Mouse (Mus musculus) heart, embryonic 13.5 days (tissue): ENCODE data around the gene Tcf7l2. TPM values are rescaled to one million over a fixed set of nuclear protein-coding genes. Genes with fewer than 3 reads are reported as not detected.

Experiments used
- ATAC-seq: fragments of 200-750 bp; cut with Nextera tagmentation; 2 replicates; pipeline ENCODE4 v1.8.0; 2017; ENCODE audit warnings: moderate TSS enrichment; ENCODE audit not compliant: insufficient number of reproducible peaks, low FRiP score, low TSS enrichment; ENCODE audit errors: extremely low read depth
- H3K27ac ChIP-seq: fragments of 300-500 bp; sonication (generic); replicated peaks from 2 replicates; pipeline ENCODE4 v1.5.1; 2015; ENCODE audit warnings: moderate library complexity, mild to moderate bottlenecking, inconsistent platforms
- H3K27me3 ChIP-seq: fragments of 300-500 bp; sonication (generic); replicated peaks from 2 replicates; pipeline ENCODE4 v1.6.1; 2015; ENCODE audit warnings: mild to moderate bottlenecking, inconsistent platforms
- H3K36me3 ChIP-seq: fragments of 300-500 bp; sonication (generic); 2 replicates; pipeline ENCODE4 v1.6.1; 2015; ENCODE audit warnings: mild to moderate bottlenecking, inconsistent platforms
- H3K4me1 ChIP-seq: fragments of 300-500 bp; sonication (generic); 2 replicates; pipeline ENCODE4 v1.6.1; 2015; ENCODE audit warnings: inconsistent platforms
- H3K4me2 ChIP-seq: fragments of 300-500 bp; sonication (generic); 2 replicates; pipeline ENCODE4 v1.6.1; 2015; ENCODE audit warnings: inconsistent platforms, mild to moderate bottlenecking, moderate library complexity
- H3K4me3 ChIP-seq: fragments of 300-500 bp; sonication (generic); 2 replicates; pipeline ENCODE4 v1.5.1; 2015; ENCODE audit warnings: moderate library complexity, mild to moderate bottlenecking, inconsistent platforms
- H3K9ac ChIP-seq: fragments of 300-500 bp; sonication (generic); 2 replicates; pipeline ENCODE4 v1.6.1; 2015; ENCODE audit warnings: inconsistent platforms, mild to moderate bottlenecking, moderate library complexity
- H3K9me3 ChIP-seq: fragments of 300-500 bp; sonication (generic); 2 replicates; pipeline ENCODE4 v1.6.1; 2016; ENCODE audit warnings: inconsistent platforms
- WGBS: fragments of 180-500 bp; shearing (Covaris S2); methylation state at CpG from one replicate; pipeline ENCODE4 v1.1.7; 2015; ENCODE audit warnings: mixed read lengths; 5-methylcytosine and 5-hydroxymethylcytosine counted together
- polyA plus RNA-seq: library from polyadenylated mRNA; unstranded; fragments of >200 nt; fragmentation: Nextera tagmentation; extraction: Ambion mirVana; gene quantifications from 2 replicates; pipeline ENCODE4 v1.2.1, GENCODE M21; 2015

Tcf7l2 gene
- polyA plus RNA-seq, 1 experiment from 2014 or later, result 42.6 TPM

DNA sequence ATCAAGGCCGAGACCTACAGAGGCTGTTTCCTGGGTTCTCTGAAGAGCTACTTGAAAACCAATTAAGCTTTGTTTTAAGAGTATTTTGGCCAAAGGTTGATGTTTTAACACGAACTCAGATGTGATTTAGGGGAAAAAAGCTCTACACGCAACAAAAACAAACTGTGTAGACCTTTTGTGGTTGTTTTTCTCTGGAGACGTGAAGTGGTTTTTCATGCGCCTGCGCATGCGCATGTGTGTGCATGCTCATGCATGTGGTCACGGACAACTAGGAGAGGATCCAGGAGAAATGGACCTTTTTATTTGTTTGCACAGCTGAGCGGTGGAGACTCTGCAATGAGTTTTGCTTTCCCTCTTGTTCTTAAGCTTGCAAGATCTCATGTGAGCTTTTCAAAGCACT is 17.4 kb downstream of the Tcf7l2 start:
- no peaks in the 10 kb centered on the region for H3K9me3 ChIP-seq
- H3K27ac ChIP-seq, result no peak overlapping the region
- peaks cover 67% of the 10 kb centered on the region for H3K4me1 ChIP-seq
- H3K27me3 ChIP-seq, result no peaks in the 10 kb centered on the region
- no peak overlapping the region for H3K9ac ChIP-seq
- H3K36me3 ChIP-seq, result peaks cover 26% of the 10 kb centered on the region
- 94% methylated on average over 9 of the region's 9 CpGs for WGBS
- no peak for ATAC-seq
- H3K4me2 ChIP-seq, result no peak overlapping the region
- no peak overlapping the region for H3K4me3 ChIP-seq

DNA sequence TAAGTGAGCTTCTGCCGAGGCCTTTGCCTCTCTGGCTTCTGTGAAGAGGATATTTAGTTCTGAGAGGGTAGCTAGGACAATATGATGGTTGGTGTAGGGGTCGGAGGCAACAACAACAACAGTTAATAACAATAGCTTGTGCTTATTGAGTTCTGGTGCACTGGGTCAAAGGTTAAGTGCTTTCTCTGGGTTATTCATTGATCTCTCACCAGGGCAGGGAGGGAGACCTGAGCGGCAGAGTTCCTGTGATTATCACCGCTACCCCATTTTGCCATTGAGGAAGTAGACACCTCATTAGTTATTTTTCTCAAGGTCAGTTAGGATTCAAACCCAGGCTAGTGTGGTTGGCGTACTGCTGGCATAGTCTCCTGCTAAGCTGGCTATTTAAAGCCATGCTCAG is 19.5 kb downstream of the Tcf7l2 start:
- WGBS, result 78% methylated on average over 5 of the region's 5 CpGs
- peaks cover 11% of the 10 kb centered on the region for H3K36me3 ChIP-seq

DNA sequence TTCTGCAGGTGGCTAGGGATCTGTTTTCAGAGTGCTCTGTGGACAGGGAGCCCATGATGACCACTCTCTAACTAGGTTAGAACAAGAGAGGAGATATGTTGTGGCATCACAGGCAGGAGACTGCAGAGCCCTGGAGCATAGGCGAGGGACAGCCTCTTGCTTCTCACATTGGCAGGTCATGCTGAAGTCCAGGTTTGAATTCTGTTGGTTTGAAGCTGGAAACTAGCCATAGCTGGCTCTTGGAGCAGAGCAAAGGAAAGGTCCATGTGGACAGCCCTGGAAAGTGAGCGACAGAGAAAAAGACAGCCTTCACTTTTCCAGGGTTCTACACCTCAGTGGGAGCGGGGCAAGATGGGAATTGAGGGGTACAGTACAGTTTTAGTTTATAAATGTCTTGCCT is 20.6 kb downstream of the Tcf7l2 start:
- 92% methylated on average over 3 of the region's 3 CpGs for WGBS
- H3K9ac ChIP-seq, result no peak overlapping the region
- no peaks in the 10 kb centered on the region for H3K9me3 ChIP-seq
- H3K27ac ChIP-seq, result no peak overlapping the region
- no peak overlapping the region for H3K4me2 ChIP-seq
- no peaks in the 10 kb centered on the region for H3K27me3 ChIP-seq
- H3K36me3 ChIP-seq, result peaks cover 11% of the 10 kb centered on the region
- H3K4me3 ChIP-seq, result no peak overlapping the region
- H3K4me1 ChIP-seq, result peaks cover 49% of the 10 kb centered on the region
- no peak for ATAC-seq

More for the DNA sequence above, 19.5 kb downstream of the Tcf7l2 start:
- H3K4me1 ChIP-seq, result peaks cover 53% of the 10 kb centered on the region
- H3K9me3 ChIP-seq, result no peaks in the 10 kb centered on the region
- H3K27me3 ChIP-seq, result no peaks in the 10 kb centered on the region
- no peak overlapping the region for H3K9ac ChIP-seq
- no peak for ATAC-seq
- H3K27ac ChIP-seq, result no peak overlapping the region
- no peak overlapping the region for H3K4me3 ChIP-seq
- no peak overlapping the region for H3K4me2 ChIP-seq

DNA sequence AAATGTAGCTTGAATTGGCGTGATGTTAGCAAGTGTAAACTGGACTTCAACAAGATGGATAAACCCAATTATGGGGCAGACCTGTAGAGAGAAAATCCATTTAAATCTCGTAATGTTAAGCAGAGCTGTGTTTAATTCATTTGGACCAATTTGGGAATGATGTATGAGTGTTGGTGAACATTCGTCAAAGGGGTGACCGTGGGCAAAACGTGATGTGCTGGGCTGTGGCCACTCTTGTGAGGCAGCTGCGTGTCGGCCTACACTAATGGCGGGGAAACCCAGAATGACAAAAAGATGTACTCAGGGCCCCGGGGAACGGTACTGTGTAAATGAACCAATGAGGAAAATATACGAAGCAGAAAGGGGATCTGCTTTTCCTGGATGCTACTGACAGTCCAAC is 24.2 kb downstream of the Tcf7l2 start:
- H3K4me3 ChIP-seq, result no peak overlapping the region
- no peak for ATAC-seq
- H3K36me3 ChIP-seq, result peaks cover 15% of the 10 kb centered on the region
- H3K9me3 ChIP-seq, result no peaks in the 10 kb centered on the region
- no peak overlapping the region for H3K4me2 ChIP-seq
- no peak overlapping the region for H3K9ac ChIP-seq
- no peak overlapping the region for H3K27ac ChIP-seq
- no peaks in the 10 kb centered on the region for H3K27me3 ChIP-seq
- peaks cover 65% of the 10 kb centered on the region for H3K4me1 ChIP-seq
- 83% methylated on average over 11 of the region's 11 CpGs for WGBS

DNA sequence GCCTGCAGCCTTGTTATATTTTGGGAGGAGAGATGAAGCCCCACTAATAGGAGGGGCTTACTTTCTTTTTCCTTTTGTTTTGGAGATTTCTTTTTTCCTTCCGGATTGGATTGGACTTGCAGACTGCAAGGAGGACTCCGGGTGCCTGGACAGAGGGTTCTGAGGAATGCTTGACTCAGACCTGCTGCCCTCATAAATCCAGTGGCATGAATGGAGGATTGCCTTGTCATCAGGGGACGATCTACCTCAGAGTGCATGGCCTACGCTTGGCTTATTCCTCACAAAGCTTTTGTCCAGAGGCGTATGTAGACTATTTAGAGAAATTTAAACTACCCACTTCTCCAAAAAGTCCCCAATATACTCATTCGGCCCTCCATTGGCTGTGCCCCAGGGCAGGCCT is 25.5 kb downstream of the Tcf7l2 start:
- WGBS, result 82% methylated on average over 6 of the region's 6 CpGs
- Histone ChIP-seq H3K27ac (no peak overlapping the region), H3K9ac (no peak overlapping the region), H3K36me3 (peaks cover 10% of the 10 kb centered on the region), H3K4me2 (no peak overlapping the region), H3K4me1 (peaks cover 68% of the 10 kb centered on the region), H3K4me3 (no peak overlapping the region), H3K27me3 (no peaks in the 10 kb centered on the region), H3K9me3 (no peaks in the 10 kb centered on the region)
- ATAC-seq, result no peak

DNA sequence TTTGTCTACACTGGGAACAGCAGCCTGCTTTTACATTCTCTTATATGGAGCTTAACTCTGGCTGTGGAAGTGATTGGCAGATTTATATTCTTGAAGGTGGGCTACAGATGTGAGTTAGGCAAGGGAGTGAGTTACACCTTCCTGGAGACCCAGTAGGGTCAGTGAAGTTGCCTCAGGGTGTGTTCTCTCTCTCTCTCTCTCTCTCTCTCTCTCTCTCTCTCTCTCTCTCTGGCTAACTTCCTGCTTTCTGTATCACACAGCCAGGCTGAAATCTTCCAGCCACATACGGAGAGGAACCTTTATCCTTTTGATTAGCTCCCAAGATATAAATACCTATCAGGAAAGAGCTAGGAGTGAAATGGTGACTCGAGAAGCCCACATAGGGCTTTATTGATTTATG is 26.0 kb downstream of the Tcf7l2 start:
- Histone ChIP-seq H3K4me2 (peak overlapping the region; percentile 43; the same call in 1 of the 2 replicates), H3K4me3 (no peak overlapping the region), H3K4me1 (peaks cover 68% of the 10 kb centered on the region), H3K36me3 (peaks cover 5% of the 10 kb centered on the region), H3K27ac (no peak overlapping the region; the same call in 1 of the 2 replicates), H3K9ac (0 out of 2 replicates have a peak overlapping the region, but pooled peaks have one; percentile 38), H3K9me3 (no peaks in the 10 kb centered on the region), H3K27me3 (no peaks in the 10 kb centered on the region)
- 17% methylated on average over 2 of the region's 2 CpGs for WGBS
- no peak for ATAC-seq

DNA sequence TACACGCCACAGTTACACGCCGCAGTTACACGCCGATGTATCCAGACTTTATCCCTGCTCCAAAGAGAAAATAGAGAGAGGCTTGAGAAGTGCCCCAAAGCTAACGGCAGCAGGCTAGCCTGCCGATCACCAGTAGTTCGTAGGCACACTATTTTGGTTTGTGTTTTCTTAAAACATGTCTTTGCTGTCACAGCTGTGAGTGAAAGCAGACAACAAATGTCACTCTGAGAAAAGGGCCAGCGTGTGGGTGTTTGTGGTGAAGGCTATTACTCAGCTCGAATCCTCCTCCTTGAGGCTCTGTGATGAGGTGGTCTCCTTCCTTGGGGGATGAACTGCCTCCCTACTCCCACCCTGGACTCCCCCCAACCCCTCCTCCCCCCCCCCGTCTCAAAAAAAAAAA is 26.6 kb downstream of the Tcf7l2 start:
- ATAC-seq, result no peak
- H3K9ac ChIP-seq, result peak overlapping the region; percentile 63; the same call in 1 of the 2 replicates
- H3K4me2 ChIP-seq, result peak overlapping the region; percentile 43
- no peak overlapping the region for H3K4me3 ChIP-seq
- peak overlapping the region; percentile 44; the same call in 1 of the 2 replicates for H3K27ac ChIP-seq
- H3K4me1 ChIP-seq, result peaks cover 68% of the 10 kb centered on the region
- 39% methylated on average over 11 of the region's 11 CpGs for WGBS
- no peaks in the 10 kb centered on the region for H3K27me3 ChIP-seq
- 0 out of 2 replicates have a peak, but pooled peaks cover 4% of the 10 kb centered on the region for H3K36me3 ChIP-seq
- H3K9me3 ChIP-seq, result no peaks in the 10 kb centered on the region

DNA sequence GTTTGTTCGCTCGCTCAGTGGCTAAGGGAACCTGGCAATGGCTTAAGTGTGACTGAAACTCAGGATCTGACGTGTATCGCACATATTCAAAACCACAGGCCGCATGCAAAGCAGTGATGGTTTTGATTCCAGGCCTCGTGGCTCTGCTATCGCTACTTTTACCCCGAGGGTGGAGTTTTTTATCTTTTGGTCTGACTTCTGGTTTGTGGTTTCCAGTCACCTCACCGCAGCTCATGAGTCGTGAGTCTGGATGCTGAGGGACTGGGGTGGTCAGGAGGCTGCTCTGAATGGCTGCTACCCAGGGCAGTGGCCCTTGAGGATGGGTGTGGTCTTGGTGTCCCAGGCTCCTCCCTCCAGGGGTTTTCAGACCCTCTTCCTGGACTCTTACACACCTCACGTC is 27.3 kb downstream of the Tcf7l2 start:
- Histone ChIP-seq H3K27ac (no peak overlapping the region; the same call in 1 of the 2 replicates), H3K27me3 (no peaks in the 10 kb centered on the region), H3K4me3 (no peak overlapping the region), H3K9me3 (no peaks in the 10 kb centered on the region), H3K36me3 (0 out of 2 replicates have a peak, but pooled peaks cover 4% of the 10 kb centered on the region), H3K4me1 (peaks cover 68% of the 10 kb centered on the region), H3K9ac (0 out of 2 replicates have a peak overlapping the region, but pooled peaks have one; percentile 63), H3K4me2 (no peak overlapping the region)
- WGBS, result 39% methylated on average over 11 of the region's 11 CpGs
- ATAC-seq, result no peak

DNA sequence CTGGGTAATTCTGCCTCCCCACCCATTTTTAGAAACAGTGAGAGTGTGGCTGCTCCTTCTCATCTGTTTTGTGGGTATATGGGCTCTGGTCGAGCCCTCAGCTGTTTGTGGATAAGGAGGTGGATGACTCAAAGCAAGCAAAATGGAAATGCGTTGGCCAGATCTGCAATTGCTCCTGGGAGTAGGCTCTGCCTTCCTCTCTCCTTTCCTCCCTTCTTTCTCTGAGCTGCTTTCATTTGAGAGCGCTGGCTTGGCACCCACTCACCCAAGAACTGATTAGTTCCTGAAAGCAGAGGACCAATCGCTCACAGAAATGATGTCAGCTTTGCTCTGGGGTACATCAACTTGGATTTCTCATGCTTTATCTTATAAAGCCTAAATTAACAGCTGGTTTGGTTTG is 32.7 kb downstream of the Tcf7l2 start:
- 40% methylated on average over 4 of the region's 4 CpGs for WGBS
- peaks cover 61% of the 10 kb centered on the region for H3K4me1 ChIP-seq
- peak overlapping the region; percentile 29; the same call in 1 of the 2 replicates for H3K27ac ChIP-seq

DNA sequence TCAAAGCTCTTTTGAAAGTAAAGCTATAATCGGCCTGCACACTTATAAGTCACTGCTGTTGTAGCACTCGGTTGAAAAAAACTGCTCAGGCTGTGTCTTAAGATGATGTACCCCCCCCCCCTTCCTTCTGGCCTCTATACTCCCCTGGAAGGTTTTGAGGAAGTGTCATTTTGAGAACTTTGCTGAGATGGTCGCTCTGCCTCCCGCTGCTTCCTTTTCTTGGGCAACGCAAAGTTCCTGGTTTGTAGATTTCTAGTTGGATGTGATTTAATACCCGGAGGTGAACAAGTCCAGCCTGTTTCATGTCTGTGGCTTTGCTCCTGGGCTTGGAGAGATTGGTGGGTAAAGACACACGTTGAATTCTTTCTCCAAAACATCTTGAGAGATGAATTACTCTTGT is 33.2 kb downstream of the Tcf7l2 start:
- peaks cover 61% of the 10 kb centered on the region for H3K4me1 ChIP-seq
- H3K4me2 ChIP-seq, result no peak overlapping the region
- no peak overlapping the region for H3K9ac ChIP-seq
- no peak for ATAC-seq
- H3K27me3 ChIP-seq, result no peaks in the 10 kb centered on the region
- H3K36me3 ChIP-seq, result 0 out of 2 replicates have a peak, but pooled peaks cover 7% of the 10 kb centered on the region
- no peak overlapping the region; the same call in 1 of the 2 replicates for H3K27ac ChIP-seq
- no peaks in the 10 kb centered on the region for H3K9me3 ChIP-seq
- H3K4me3 ChIP-seq, result no peak overlapping the region
- WGBS, result 79% methylated on average over 7 of the region's 7 CpGs

More for the DNA sequence above, 32.7 kb downstream of the Tcf7l2 start:
- no peak overlapping the region for H3K4me2 ChIP-seq
- no peak for ATAC-seq
- 0 out of 2 replicates have a peak, but pooled peaks cover 7% of the 10 kb centered on the region for H3K36me3 ChIP-seq
- no peaks in the 10 kb centered on the region for H3K9me3 ChIP-seq
- H3K27me3 ChIP-seq, result no peaks in the 10 kb centered on the region
- H3K9ac ChIP-seq, result no peak overlapping the region
- H3K4me3 ChIP-seq, result no peak overlapping the region

DNA sequence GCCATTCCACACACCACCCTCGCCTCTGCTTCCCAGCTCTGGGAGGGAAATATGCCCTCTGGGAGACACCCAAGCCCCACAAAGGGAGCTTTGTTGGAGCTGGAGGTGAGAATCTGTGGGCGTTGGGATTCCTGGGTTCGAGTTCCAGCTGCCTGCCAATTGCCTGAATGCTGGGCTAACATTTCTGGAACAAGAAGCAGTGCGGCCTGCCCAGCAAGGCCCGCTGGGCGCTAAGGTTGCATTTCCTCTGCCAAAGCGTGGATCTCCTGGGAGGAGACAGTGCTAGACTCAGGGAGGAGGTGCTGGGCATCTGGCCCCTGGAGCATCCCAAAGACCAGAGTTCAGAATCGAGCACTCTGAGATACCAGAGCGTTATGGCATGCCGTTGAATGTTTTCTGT is 38.3 kb downstream of the Tcf7l2 start:
- ATAC-seq, result no peak
- H3K4me2 ChIP-seq, result no peak overlapping the region
- H3K4me1 ChIP-seq, result peaks cover 72% of the 10 kb centered on the region
- H3K36me3 ChIP-seq, result peaks cover 3% of the 10 kb centered on the region; the same call in 1 of the 2 replicates
- no peaks in the 10 kb centered on the region for H3K27me3 ChIP-seq
- 81% methylated on average over 10 of the region's 10 CpGs for WGBS
- H3K4me3 ChIP-seq, result no peak overlapping the region
- H3K9ac ChIP-seq, result no peak overlapping the region
- no peak overlapping the region for H3K27ac ChIP-seq
- H3K9me3 ChIP-seq, result no peaks in the 10 kb centered on the region

DNA sequence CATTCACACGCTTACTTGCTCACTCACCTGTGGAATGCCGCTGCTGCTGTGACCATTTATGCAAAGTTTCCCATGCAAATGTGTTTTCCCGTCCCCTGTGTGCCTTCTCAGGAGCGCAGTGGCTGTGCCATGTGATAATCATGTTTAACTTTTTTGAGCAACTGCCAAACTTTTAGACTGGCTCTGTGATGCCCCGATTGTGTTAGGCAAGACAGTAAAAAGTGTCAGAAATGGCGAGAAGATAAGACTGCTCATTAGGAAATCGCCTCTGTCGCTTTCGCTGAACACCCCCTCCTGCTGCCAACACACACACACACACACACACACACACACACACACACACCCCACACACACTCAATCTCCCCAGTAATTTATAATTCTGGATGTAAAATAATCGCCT is 39.5 kb downstream of the Tcf7l2 start:
- H3K27me3 ChIP-seq, result no peaks in the 10 kb centered on the region
- 57% methylated on average over 10 of the region's 10 CpGs for WGBS
- H3K4me1 ChIP-seq, result peaks cover 82% of the 10 kb centered on the region
- no peaks in the 10 kb centered on the region for H3K9me3 ChIP-seq
- H3K9ac ChIP-seq, result no peak overlapping the region; the same call in 1 of the 2 replicates
- no peak for ATAC-seq
- no peak overlapping the region for H3K27ac ChIP-seq
- peaks cover 3% of the 10 kb centered on the region; the same call in 1 of the 2 replicates for H3K36me3 ChIP-seq
- no peak overlapping the region for H3K4me3 ChIP-seq
- no peak overlapping the region for H3K4me2 ChIP-seq
